Mouse (Mus musculus) left cerebral cortex, adult 2 months (tissue): ENCODE results near the gene Scyl2. TPM values are rescaled to one million over a fixed set of nuclear protein-coding genes. Genes with fewer than 3 reads are reported as not detected.
A peak's percentile ranks its signal among the peaks of the same experiment; 100 is the strongest.

ENCODE experiments used
- DNase-seq, 2 experiments: peaks; one replicate each; pipeline ENCODE4 v3.0.0; 2021 to 2022; ENCODE audit warnings: low spot score in 2 of 2, mixed read lengths in 1 of 2; ENCODE audit errors: extremely low spot score in 1 of 2
- H3K27ac ChIP-seq: fragments of 200-600 bp; 2 replicates; pipeline ENCODE4 v1.8.1; 2022
- H3K4me3 ChIP-seq: fragments of 200-600 bp; 2 replicates; pipeline ENCODE4 v1.8.1; 2022
- CTCF ChIP-seq: fragments of 200-600 bp; IDR thresholded peaks from 2 replicates; pipeline ENCODE4 v1.8.1; 2022; ENCODE audit warnings: antibody characterized with exemption, mild to moderate bottlenecking, moderate library complexity
- intact Hi-C: fragments of 180-260 bp; cut with DNase I; formaldehyde crosslinking; loops from one replicate; pipeline ENCODE4 v1.15.1; 2025
- long read RNA-seq, 2 experiments: library from polyadenylated mRNA; stranded (forward); transcript quantifications; one replicate each; pipeline ENCODE4 v2.0.0; 2021; ENCODE audit warnings: borderline mapping rate in 2 of 2
- total RNA-seq, 2 experiments: library from RNA; stranded (reverse); gene quantifications; 2 replicates each; pipeline ENCODE4 v1.2.3; 2021

Gene Scyl2
- total RNA-seq: 10 to 100 TPM; 34.2 to 34.7 TPM
- long read RNA-seq, experiment 1, full-length matches to known transcripts: 2 of 2 reads
- long read RNA-seq, experiment 1, partial matches to known transcripts: 0 of 2 reads
- long read RNA-seq, experiment 1, other reads (novel, unspliced or antisense): 0 of 2 reads
- long read RNA-seq, experiment 2: 0 reads

DNA sequence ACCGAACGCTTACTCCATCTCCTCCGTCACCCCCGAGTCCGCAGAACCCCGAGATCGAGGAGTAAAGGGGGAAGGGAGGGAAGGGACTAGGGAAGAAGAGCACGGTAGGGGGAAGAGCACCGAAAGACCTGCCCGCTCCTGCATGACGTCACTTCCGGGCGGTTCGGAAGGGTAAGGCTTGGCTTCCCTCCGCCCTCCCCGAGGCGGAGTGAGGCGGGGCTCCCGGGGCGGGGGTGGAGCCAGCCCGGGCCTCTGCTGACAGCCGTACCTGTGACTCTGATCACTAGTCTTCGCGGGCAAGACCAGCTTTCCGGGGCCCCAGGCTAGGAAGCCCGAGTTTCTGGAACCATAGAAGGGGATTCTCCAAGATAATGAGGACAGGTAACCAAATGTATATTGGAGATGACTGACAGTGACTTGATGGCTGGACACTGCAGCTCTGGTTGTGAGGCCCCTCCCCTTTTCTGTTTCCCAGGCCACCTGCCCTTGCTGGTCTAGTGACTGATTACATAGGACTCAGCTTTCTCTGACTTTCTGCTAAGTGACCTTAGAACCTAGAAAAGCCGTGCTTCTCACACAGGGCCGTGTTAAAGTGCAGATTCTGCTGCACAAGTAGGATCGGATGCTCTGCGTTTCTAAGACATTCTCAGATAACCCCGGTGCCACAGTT lies at the start of gene Scyl2:
Gene Scyl2 (minus strand): TSS at position 147 of the 670 bp plus-strand sequence.
- TF ChIP-seq CTCF: no peak
- intact Hi-C loops: no loop called here

DNA sequence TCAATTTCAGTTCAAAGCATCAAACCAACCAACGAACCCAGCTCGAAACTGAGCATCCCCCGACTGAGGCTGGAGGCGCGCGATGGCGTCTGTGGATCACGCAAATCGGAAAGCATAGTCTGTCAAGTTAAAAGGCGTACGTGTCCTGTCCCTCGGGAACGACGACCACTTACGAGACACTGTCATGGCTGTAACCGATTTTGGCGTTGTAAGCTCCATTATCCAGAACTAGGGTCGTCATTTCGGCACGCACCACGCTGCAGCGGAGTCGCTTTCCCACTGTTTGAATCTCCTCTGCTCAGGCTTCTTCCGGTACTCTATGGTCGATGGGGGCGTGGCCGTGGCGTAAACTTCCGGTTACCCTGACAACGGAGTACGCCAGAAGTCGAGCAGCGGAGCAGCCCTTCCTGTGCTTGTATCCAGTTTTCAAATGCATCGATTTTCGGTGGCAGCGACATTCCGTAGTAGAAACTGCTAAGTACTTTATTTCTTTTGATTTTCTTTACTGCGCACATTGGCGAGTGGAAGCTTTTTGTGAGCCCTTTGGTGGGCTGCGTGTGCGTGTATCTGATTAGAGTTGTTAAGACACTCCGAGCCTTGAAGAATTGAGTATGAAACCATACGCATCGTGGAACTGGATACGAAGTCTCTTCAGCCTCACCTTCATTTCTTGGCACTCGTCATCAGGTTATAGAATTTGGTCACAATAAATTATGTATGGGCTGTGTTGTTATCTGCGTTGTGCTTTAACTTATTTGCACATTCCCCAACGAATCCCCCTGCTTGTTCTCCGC lies 46.1 kb upstream of the Scyl2 start, which contains the start of gene Actr6:
Gene Actr6 (minus strand): TSS at position 295 of the 794 bp plus-strand sequence.
- Histone ChIP-seq H3K4me3 (peak within 1 kb of the TSS; percentile 62), H3K27ac (peak within 1 kb of the TSS; percentile 80)
- intact Hi-C loops: loop anchor here (5.0 kb wide), 2 partner anchors 140 to 315 kb away; partner anchors contain the start of gene Anks1b
- no peak for TF ChIP-seq CTCF
- peak; percentile 92 to 93 for DNase-seq

More for the DNA sequence above, at the start of gene Scyl2:
- peak within 1 kb of the TSS; percentile 96 for H3K4me3 ChIP-seq
- H3K27ac ChIP-seq: peak within 1 kb of the TSS; percentile 89
- peak; percentile 94 to 95 for DNase-seq

DNA sequence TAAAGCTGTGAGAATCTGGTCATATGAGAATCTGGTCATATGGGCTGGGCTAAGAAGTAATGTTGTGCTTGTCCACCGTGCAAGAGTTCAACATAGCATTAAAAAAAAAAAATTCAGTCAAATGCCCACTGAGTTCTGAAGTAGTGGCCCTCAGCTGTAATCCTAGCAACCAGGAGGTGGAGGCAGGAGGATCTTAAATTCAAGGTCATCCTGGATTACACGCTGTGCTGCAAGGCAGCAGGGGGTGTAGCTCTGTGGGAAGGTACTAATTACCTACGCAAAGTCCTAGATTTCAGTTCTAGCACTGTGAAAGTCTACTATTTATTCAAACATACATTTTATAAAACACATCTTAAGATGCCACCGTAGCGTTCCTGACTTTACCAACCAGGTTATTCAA lies 45.3 kb upstream of the Scyl2 start:
- Histone ChIP-seq H3K27ac (no peak overlapping the region; the same call in 1 of the 2 replicates), H3K4me3 (peak overlapping the region; percentile 62)
- TF ChIP-seq CTCF: no peak
- no peak for DNase-seq
- intact Hi-C loops: loop anchor here (5.0 kb wide), 2 partner anchors 141 to 316 kb away; partner anchors contain the start of gene Anks1b

- DNase-seq: no peak
- TF ChIP-seq CTCF: no peak
- H3K27ac ChIP-seq: no peak overlapping the region
- no peak overlapping the region for H3K4me3 ChIP-seq
- intact Hi-C loops: loop anchor here (5.0 kb wide), 2 partner anchors 142 to 317 kb away; partner anchors contain the start of gene Anks1b
Measured at GRCm38 (mm10) chr10:89730386-89730785, 44.3 kb upstream of the Scyl2 start.

DNA sequence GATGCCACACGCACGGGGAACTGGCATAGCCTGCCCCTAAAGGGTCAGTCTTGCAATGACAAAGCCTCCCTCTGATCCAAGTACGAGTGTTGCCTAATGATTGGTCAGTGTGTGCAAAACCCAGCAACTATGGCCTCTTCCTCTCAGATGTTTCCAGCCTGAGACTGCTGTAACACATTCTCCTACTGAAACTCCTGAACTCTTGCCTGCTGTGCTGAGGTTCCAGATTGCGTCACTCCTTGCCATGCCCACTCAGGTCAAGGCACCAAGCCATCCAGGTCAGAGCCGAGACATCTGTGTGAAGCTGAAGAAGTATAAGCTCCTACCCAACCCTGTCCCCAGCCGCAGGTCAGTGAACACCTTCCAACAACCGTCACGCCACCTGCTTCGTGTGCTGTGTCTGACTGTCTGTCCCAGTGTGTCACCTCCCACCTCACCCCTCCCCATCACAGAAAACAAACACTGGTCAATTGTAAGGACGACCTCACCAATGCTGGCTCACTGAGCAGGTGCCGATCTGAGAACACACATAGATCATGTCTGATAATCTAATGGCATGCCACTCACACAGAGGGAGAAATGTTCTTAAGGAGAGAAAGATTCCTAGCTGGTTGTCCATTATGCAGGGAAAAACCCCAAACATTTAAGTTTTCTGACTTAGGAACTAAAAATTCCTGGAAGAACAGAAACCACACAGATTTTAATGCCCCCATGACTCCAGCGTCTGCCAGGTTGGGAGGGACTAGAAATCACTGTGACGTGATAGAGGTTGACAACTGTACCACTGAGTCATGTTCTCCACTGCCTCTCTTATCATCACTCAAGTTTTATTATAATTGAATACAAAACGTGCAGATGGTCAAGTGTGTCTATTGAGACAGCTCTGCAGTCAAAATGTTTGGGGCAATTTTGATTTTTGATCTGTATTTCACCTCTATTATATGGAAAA lies 36.4 kb upstream of the Scyl2 start:
- intact Hi-C loops: no loop called here
- Histone ChIP-seq H3K4me3 (no peak overlapping the region), H3K27ac (no peak overlapping the region)
- no peak for DNase-seq
- TF ChIP-seq CTCF: no peak

DNA sequence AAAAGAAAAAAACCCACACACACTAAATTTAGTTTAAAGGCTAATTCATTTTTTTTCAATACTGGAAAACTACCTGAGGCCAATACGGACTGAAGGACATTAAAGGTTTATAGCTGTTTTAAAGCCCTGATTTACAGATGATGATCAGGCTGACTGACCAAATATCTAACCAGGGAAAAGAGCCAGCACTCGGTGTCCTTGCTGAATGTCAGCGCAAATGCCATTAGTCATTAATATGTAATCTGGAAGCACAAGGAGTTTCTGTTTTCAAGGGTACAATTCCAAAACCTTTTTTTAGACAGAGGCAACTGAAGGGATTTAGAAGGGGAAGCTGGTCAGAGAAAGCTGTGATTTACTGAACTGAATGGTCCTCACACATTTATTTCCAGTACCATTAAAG lies 34.7 kb upstream of the Scyl2 start:
- no peak for DNase-seq
- H3K27ac ChIP-seq: no peak overlapping the region
- no peak overlapping the region for H3K4me3 ChIP-seq
- intact Hi-C loops: no loop called here
- TF ChIP-seq CTCF: no peak

GRCm38 (mm10) chr10:89720252-89720651 lies 34.2 kb upstream of the Scyl2 start:
- intact Hi-C loops: no loop called here
- no peak for TF ChIP-seq CTCF
- H3K27ac ChIP-seq: no peak overlapping the region
- no peak for DNase-seq
- H3K4me3 ChIP-seq: no peak overlapping the region

DNA sequence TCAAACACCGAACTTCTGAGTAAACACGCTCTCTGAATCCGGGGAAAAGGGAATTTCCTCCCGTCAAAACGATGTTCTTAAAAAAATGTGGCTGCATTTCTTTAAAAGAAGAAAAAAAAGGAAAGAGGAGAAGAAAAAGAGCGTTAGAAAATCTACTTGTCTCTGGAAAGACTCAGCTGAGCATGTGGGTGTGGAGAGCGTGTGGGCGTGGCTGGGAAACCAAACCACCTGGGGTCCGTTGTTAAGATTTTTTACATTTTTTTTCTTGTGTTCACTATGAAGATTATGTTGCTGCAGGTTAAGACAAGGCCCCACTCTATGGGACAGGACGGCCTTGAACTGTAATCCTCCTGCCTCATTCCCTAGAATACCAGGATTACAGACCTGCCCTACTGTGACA lies 28.8 kb upstream of the Scyl2 start:
- no peak for TF ChIP-seq CTCF
- DNase-seq: peak in 1 of 2 experiments; percentile 17
- Histone ChIP-seq H3K27ac (no peak overlapping the region), H3K4me3 (no peak overlapping the region)
- intact Hi-C loops: no loop called here

DNA sequence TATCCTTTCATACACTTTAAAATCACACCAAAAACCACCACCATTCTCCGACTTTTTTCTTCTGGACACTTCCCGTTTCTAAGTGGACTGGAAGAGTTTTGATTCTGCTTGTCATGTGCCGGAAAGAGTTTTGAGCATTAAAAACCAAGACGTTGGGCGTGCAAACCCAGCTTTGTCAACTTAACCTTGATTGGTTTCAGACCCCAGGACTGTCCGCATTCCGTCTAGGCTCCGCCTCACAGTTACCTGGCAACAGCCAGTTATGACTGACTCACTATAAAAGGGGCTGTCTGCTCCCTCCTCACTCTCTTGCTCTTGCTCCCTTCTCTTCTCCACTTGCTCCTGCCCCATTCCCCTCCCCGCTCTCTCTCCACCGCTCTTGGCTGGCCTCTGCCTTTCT lies 22.6 kb upstream of the Scyl2 start:
- DNase-seq: no peak
- no peak for TF ChIP-seq CTCF
- Histone ChIP-seq H3K27ac (no peak overlapping the region), H3K4me3 (no peak overlapping the region)
- intact Hi-C loops: loop anchor here (10.0 kb wide), 1 partner anchor 244 kb away; no protein-coding TSS in a partner anchor

DNA sequence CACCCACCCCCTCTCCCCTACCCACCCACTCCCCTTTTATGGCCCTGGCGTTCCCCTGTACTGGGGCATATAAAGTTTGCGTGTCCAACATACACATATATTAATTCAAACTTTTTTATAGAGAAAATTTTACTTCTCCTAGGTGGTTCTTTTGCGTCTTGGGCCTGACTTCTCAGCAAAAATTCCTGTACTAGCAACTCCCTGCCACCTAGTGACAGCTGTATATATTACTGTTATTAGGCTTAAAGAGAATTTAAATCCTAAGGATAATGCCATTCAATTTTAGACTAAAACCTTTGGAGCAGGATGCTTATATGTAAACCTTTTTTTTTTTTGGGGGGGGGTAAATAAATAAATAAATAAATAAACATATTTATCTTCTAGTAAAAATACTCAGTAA lies 21.3 kb upstream of the Scyl2 start:
- H3K27ac ChIP-seq: no peak overlapping the region
- intact Hi-C loops: loop anchor here (10.0 kb wide), 1 partner anchor 243 kb away; no protein-coding TSS in a partner anchor
- DNase-seq: no peak
- peak; percentile 11 for TF ChIP-seq CTCF
- no peak overlapping the region for H3K4me3 ChIP-seq

- Histone ChIP-seq H3K4me3 (no peak overlapping the region), H3K27ac (no peak overlapping the region)
- TF ChIP-seq CTCF: no peak
- intact Hi-C loops: loop anchor here (10.0 kb wide), 1 partner anchor 238 kb away; no protein-coding TSS in a partner anchor
- DNase-seq: no peak
Measured at GRCm38 (mm10) chr10:89703042-89703441, 17.0 kb upstream of the Scyl2 start.
